Mouse (Mus musculus) kidney, adult 11 months (tissue): ENCODE measurements at regions not wholly inside any gene's neighbourhood (a gene's known extent, or its start where the extent isn't known, plus 50 kb on each side); places are given as distances from the start of the nearest gene placed in this dataset.

Experiments
- DNase-seq: peaks from one replicate; pipeline ENCODE4 v3.0.0; 2022

GRCm38 (mm10) chr12:47466740-47467139, 648.0 kb upstream of the Nova1 start:
- DNase-seq = no peak

GRCm38 (mm10) chr12:47465924-47466323, 647.2 kb upstream of the Nova1 start:
- no peak for DNase-seq

- DNase-seq = no peak
Measured at GRCm38 (mm10) chr12:47431669-47432068, 612.9 kb upstream of the Nova1 start.

- DNase-seq = no peak
Measured at GRCm38 (mm10) chr12:47412251-47412650, 593.5 kb upstream of the Nova1 start.

DNA sequence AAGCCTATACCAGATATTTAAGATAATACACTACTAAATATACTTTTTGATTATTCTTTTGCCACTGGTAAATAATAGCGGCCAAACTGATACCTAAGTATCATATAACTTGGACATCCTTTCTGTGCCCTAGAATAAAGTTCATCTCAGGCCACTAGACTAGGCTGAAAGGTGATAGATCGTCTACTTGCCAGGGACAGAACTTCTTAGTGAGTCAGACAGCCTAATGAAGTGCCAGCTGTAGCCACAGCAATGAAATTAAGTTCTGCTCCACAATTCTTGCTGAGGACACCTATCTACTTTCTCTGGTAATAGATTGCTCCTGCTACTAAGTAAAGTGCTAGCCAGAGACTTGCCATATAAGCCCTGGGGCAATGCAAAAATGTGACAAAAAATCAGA, 587.8 kb upstream of the Nova1 start:
- no peak for DNase-seq

- no peak for DNase-seq
Measured at GRCm38 (mm10) chr12:47406131-47406530, 587.4 kb upstream of the Nova1 start.

DNA sequence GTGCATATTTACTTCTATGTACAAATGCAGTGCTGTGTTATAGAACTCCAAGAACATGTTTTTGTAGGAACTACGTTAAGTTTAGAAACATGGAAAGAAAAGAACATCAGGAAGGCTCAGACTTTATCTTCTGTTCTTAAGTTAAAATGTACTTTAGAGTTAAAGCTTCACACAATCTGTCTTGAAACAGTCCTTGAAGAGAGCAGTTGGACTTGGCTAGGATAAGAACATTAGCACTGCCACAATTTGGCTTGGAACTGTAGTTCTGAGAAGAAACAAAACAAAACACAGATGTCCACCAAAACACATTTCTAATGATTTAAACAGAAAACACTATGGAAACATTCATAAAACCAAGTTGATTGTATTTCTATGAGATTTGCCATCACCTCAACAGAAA, 564.5 kb upstream of the Nova1 start:
- DNase-seq = no peak

GRCm38 (mm10) chr12:47353269-47353668, 534.5 kb upstream of the Nova1 start:
- no peak for DNase-seq

DNA sequence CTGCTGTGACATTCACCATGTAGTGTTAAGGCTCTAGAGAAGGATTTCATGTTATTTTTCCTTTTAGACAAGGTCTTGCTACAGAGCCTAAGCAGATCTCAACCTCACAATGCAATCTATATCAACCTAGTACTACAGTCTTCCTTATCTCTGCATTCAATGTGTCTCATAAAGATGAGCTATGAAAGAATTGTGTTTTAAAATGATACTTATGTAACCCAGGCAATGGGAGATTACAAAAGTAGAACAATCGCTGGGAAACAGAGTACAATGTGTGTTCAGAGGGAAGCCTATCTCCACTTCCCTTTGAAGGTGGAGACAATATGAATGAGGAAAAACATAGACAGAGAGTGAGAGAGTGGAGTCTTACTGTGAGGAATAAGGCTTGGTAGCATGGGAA, 532.5 kb upstream of the Nova1 start:
- DNase-seq = no peak

- no peak for DNase-seq
Measured at GRCm38 (mm10) chr12:47313413-47313812, 494.7 kb upstream of the Nova1 start.

- no peak for DNase-seq
Measured at GRCm38 (mm10) chr12:47275904-47276303, 457.2 kb upstream of the Nova1 start.

GRCm38 (mm10) chr12:47272309-47272708, 453.6 kb upstream of the Nova1 start:
- DNase-seq = no peak

GRCm38 (mm10) chr12:47264118-47264517, 445.4 kb upstream of the Nova1 start:
- no peak for DNase-seq

- no peak for DNase-seq
Measured at GRCm38 (mm10) chr12:47263408-47263807, 444.7 kb upstream of the Nova1 start.

DNA sequence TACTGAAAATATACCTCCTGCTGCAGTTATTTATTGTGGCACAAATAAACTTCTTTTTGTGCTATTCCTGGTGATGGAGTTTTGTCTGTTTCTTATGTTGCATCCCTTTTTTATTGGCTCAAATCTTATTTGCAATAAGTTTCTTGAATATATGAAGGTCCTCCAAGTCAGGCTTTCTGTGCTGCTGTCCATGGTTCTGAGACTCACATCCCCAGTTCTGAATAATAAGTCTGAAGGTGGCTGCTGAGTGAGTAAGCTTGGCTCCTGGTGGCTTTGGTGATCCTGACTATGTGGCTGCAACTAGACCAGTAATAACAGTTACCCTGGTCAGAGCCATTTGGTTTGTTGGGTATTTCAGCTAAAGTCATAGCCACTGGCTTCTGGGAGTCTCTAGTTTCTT, 433.6 kb upstream of the Nova1 start:
- DNase-seq = no peak

GRCm38 (mm10) chr12:47243623-47244514, 425.1 kb upstream of the Nova1 start:
- DNase-seq = no peak

DNA sequence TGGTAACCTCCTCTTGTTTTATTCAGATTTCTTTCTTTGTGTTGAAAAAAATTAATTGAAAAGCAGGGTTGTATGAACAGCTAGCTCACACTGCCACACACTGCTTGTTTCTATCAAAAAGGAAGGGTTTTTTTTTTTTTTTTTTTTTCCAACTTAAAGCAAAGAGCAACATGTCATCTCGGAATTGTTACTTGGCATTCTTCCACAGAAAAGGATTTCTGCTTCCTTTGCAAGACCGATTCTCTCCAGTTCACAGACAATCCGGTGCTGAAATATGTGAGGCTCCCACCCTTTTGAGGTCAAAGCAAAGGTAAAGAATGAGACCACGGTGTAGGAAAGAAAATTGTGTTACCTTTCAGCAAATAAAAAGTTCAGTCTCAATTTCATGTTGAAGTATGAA, 401.3 kb upstream of the Nova1 start:
- no peak for DNase-seq

DNA sequence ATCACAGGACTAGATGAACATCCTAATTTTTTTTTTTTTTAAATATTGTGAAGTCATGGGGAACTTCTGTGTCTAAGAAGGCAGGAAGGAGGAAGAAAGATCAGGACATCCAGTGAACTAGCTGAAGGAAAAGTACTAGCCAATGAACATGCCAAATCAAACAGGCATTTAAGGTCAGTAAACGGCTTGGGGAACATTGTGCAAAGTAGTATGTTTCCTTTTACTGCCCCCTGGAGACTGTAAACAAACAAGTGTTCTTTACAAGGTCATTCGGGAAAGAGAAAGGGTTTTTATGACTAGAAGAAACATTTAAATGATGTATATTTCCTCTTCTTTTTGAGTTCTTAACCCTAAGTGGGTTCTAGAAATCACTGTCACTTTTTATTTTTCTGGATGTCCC, 400.6 kb upstream of the Nova1 start:
- peak; percentile 7 for DNase-seq

- DNase-seq = no peak
Measured at GRCm38 (mm10) chr12:47211417-47212104, 392.8 kb upstream of the Nova1 start.

DNA sequence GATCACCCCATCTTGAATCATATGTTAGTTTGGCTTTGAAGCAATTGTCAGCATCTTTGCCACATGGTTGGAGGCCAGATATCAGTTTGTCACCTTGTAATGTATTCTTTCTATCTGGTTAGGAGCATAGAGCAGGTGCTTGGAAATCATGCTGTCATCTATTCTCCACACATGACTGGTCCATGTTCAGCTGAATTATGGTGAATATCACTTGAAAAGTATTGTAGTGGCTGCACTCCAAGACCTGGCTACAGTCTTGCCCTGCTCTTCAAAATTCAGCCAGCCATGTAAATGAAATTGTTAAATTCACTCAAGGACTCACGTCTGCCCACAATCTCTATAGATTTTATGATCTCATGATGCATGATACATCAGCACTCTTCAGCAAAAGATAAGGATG, 384.2 kb upstream of the Nova1 start:
- DNase-seq = no peak

DNA sequence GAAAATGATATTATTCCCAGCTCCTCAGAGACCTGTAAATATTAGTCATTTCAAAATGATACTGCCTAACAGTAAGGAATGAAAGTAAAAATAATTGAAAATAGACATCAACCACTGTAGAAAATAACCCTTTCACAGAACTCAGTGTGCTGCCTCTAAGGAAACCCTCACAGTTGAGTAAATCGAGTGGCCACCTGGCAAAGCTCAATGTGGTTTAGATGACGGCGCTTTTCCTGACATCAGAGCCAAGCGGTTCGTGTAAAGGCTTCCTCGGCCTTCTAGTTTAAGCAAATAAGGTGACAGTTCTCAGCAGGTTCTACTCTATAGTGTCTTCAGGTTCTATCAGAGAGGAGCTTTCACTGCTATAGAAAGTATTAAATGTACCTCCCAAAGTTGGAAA, 379.9 kb upstream of the Nova1 start:
- DNase-seq = no peak

GRCm38 (mm10) chr12:47164736-47165135, 346.0 kb upstream of the Nova1 start:
- DNase-seq = no peak

DNA sequence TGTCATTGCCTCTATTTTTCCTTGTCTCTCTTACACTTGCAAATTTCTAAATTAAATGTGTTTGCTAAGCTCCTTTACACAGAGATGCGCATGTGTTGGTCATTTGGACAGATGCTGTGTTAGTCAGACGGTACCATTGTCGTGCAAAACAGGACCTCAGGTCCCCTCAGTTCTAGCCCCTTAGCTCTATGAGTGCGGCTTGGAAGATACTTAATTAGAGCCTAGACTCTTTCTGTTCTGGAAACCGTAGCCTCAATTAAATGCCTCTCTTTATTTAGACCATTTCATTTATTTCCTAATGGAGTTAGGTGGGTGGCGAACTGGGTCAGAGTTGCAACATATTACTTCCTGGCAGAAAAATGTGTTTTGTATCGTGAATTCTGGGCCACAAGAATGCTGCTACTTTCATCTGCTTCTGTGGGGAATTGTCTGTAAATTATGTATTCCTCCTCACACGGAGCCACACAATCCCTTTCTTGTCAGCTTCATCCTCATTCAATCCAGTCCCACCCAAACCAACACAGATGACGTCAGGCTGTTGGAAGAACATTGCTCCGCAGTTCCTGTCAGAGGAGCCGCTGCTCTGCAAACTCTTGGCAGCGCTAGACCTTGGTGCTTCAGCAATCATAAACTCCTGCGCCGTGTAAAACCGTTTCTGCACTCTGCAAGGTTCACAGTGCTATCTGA, 345.4 kb upstream of the Nova1 start:
- DNase-seq = no peak

- no peak for DNase-seq
Measured at GRCm38 (mm10) chr12:47163171-47163570, 344.4 kb upstream of the Nova1 start.
